Mouse (Mus musculus) hindbrain, embryonic 13.5 days (tissue): ENCODE results near the gene Tead1. TPM values are rescaled to one million over a fixed set of nuclear protein-coding genes. Genes with fewer than 3 reads are reported as not detected.

Experiments used
- ATAC-seq: fragments of 200-750 bp; cut with Nextera tagmentation; 2 replicates; pipeline ENCODE4 v1.8.0; 2017; ENCODE audit warnings: moderate TSS enrichment; ENCODE audit not compliant: low FRiP score
- H3K27ac ChIP-seq: fragments of 300-500 bp; sonication (generic); 2 replicates; pipeline ENCODE4 v1.5.1; 2015; ENCODE audit warnings: inconsistent platforms, mild to moderate bottlenecking, moderate library complexity
- H3K27me3 ChIP-seq: fragments of 300-500 bp; sonication (generic); 2 replicates; pipeline ENCODE4 v1.6.1; 2015; ENCODE audit warnings: mild to moderate bottlenecking, inconsistent platforms
- H3K36me3 ChIP-seq: fragments of 300-500 bp; sonication (generic); 2 replicates; pipeline ENCODE4 v1.6.1; 2015; ENCODE audit warnings: mild to moderate bottlenecking, inconsistent platforms
- H3K4me1 ChIP-seq: fragments of 300-500 bp; sonication (generic); replicated peaks from 2 replicates; pipeline ENCODE4 v1.6.1; 2015; ENCODE audit warnings: inconsistent platforms
- H3K4me2 ChIP-seq: fragments of 300-500 bp; sonication (generic); 2 replicates; pipeline ENCODE4 v1.6.1; 2015; ENCODE audit warnings: inconsistent platforms, mild to moderate bottlenecking, moderate library complexity
- H3K4me3 ChIP-seq: fragments of 300-500 bp; sonication (generic); 2 replicates; pipeline ENCODE4 v1.5.1; 2015; ENCODE audit warnings: mild to moderate bottlenecking, inconsistent platforms
- H3K9ac ChIP-seq: fragments of 300-500 bp; sonication (generic); 2 replicates; pipeline ENCODE4 v1.6.1; 2015; ENCODE audit warnings: mild to moderate bottlenecking, inconsistent platforms
- H3K9me3 ChIP-seq: fragments of 300-500 bp; sonication (generic); 2 replicates; pipeline ENCODE4 v1.6.1; 2016; ENCODE audit warnings: inconsistent platforms
- WGBS: fragments of 180-500 bp; shearing (Covaris S2); methylation state at CpG from one replicate; pipeline ENCODE4 v1.1.7; 2015; 5-methylcytosine and 5-hydroxymethylcytosine counted together
- polyA plus RNA-seq: library from polyadenylated mRNA; unstranded; fragments of >200 nt; fragmentation: Nextera tagmentation; extraction: Ambion mirVana; gene quantifications from 2 replicates; pipeline ENCODE4 v1.2.1, GENCODE M21; 2015

Gene Tead1
- polyA plus RNA-seq, 1 experiment from 2014 or later: 21.5 TPM

DNA sequence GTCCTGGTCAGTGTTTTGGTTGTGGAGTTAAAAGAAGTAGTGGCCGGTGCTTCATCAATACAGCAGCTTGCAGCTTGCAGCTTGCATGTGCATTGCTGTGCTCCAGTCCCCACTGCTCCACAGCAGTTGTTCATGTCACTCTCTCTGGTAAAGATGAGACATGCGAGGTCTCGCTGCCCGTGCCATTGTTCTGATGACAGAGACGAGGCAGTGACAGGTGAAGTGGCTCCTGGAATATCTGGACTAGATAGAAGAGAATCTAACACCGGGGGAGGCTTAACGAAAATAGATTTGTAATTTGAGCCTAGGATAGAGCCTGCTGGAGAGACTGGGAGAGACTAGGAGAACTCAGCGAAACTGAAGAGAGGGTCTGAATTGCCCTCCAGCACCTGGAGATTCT, 206.4 kb downstream of the Tead1 start:
- H3K27me3 ChIP-seq: no peaks in the 10 kb centered on the region
- no peaks in the 10 kb centered on the region for H3K9me3 ChIP-seq
- no peaks in the 10 kb centered on the region for H3K36me3 ChIP-seq
- no peak for ATAC-seq
- no peak overlapping the region for H3K4me2 ChIP-seq
- H3K9ac ChIP-seq: no peak overlapping the region
- peaks cover 34% of the 10 kb centered on the region for H3K4me1 ChIP-seq
- H3K27ac ChIP-seq: no peak overlapping the region
- H3K4me3 ChIP-seq: no peak overlapping the region
- WGBS: 77% methylated on average over 8 of the region's 8 CpGs

DNA sequence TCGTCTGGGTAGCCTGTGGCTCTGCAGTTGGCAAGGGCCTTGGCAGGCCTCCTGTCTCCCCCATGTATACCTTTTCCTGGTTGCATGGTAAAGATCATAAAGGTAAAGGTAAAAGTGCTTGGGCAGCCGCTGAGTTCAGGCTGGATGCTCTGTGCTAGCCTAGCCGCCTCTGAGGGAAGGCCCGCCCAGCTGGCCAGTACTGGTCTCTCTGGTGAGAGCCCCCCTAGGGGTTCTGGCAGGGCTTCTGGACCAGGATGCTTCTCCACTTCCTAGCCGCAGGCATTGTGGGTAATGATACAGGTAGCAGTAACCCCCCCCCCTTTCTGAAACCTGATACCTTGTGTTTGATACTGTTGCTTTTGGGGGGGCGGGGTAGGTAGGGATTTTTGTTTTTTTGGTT, 212.8 kb downstream of the Tead1 start:
- ATAC-seq: no peak
- H3K9ac ChIP-seq: no peak overlapping the region

DNA sequence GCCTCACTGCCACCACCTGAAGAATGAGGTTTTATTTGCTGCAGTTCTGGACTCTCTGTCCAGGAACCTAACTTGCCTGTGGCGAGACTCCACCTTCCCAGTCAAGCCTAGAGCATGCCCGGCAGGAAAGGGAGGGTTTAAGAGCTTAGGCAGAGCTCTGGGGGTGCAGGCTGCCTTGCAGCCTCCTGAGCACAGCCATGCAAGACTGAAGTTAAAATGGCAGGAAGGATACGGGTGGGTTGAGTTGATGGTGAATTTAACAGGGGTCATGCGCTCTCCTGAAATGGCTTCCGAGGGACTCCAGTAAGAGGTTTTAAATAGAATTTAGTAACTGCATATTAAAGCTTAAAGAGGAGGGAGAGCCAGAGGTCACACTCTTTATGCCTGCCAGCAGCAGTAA, 213.5 kb downstream of the Tead1 start:
- WGBS: 73% methylated on average over 5 of the region's 5 CpGs

More for the DNA sequence above, 212.8 kb downstream of the Tead1 start:
- peaks cover 26% of the 10 kb centered on the region for H3K36me3 ChIP-seq
- no peak overlapping the region for H3K27ac ChIP-seq
- no peak overlapping the region for H3K4me3 ChIP-seq
- no peaks in the 10 kb centered on the region for H3K9me3 ChIP-seq
- H3K4me2 ChIP-seq: no peak overlapping the region
- H3K27me3 ChIP-seq: no peaks in the 10 kb centered on the region
- no peaks in the 10 kb centered on the region for H3K4me1 ChIP-seq
- WGBS: 88% methylated on average over 6 of the region's 6 CpGs

GRCm38 (mm10) chr7:112896363-112896762, 217.2 kb downstream of the Tead1 start:
- H3K36me3 ChIP-seq: peaks cover 34% of the 10 kb centered on the region
- 96% methylated on average over 2 of the region's 2 CpGs for WGBS
- H3K27me3 ChIP-seq: no peaks in the 10 kb centered on the region
- no peak for ATAC-seq
- H3K4me3 ChIP-seq: no peak overlapping the region
- H3K9me3 ChIP-seq: no peaks in the 10 kb centered on the region
- H3K27ac ChIP-seq: no peak overlapping the region
- no peak overlapping the region for H3K9ac ChIP-seq
- H3K4me1 ChIP-seq: no peaks in the 10 kb centered on the region
- H3K4me2 ChIP-seq: no peak overlapping the region

More for the DNA sequence above, 213.5 kb downstream of the Tead1 start:
- H3K27me3 ChIP-seq: no peaks in the 10 kb centered on the region
- ATAC-seq: no peak
- H3K4me1 ChIP-seq: no peaks in the 10 kb centered on the region
- H3K4me2 ChIP-seq: no peak overlapping the region
- H3K9ac ChIP-seq: no peak overlapping the region
- H3K36me3 ChIP-seq: peaks cover 26% of the 10 kb centered on the region
- H3K27ac ChIP-seq: no peak overlapping the region
- no peak overlapping the region for H3K4me3 ChIP-seq
- no peaks in the 10 kb centered on the region for H3K9me3 ChIP-seq

GRCm38 (mm10) chr7:112901710-112902109, 222.6 kb downstream of the Tead1 start:
- Histone ChIP-seq H3K4me3 (no peak overlapping the region), H3K4me2 (no peak overlapping the region), H3K9me3 (no peaks in the 10 kb centered on the region), H3K36me3 (peaks cover 19% of the 10 kb centered on the region; the same call in 1 of the 2 replicates), H3K27me3 (0 out of 2 replicates have a peak, but pooled peaks cover 3% of the 10 kb centered on the region), H3K27ac (no peak overlapping the region), H3K9ac (no peak overlapping the region), H3K4me1 (no peaks in the 10 kb centered on the region)
- ATAC-seq: no peak
- 94% methylated on average over 7 of the region's 7 CpGs for WGBS

GRCm38 (mm10) chr7:112906848-112907247, 227.7 kb downstream of the Tead1 start:
- WGBS: 72% methylated on average over 5 of the region's 5 CpGs

GRCm38 (mm10) chr7:112907468-112907867, 228.3 kb downstream of the Tead1 start:
- Histone ChIP-seq H3K36me3 (0 out of 2 replicates have a peak, but pooled peaks cover 3% of the 10 kb centered on the region), H3K9ac (no peak overlapping the region), H3K4me2 (no peak overlapping the region), H3K27ac (no peak overlapping the region), H3K27me3 (0 out of 2 replicates have a peak, but pooled peaks cover 3% of the 10 kb centered on the region), H3K9me3 (no peaks in the 10 kb centered on the region), H3K4me3 (no peak overlapping the region), H3K4me1 (0 out of 2 replicates have a peak, but pooled peaks cover 3% of the 10 kb centered on the region)
- WGBS: 71% methylated on average over 2 of the region's 2 CpGs
- no peak for ATAC-seq

More at GRCm38 (mm10) chr7:112906848-112907247, 227.7 kb downstream of the Tead1 start:
- Histone ChIP-seq H3K4me3 (no peak overlapping the region), H3K36me3 (0 out of 2 replicates have a peak, but pooled peaks cover 9% of the 10 kb centered on the region), H3K4me1 (0 out of 2 replicates have a peak, but pooled peaks cover 3% of the 10 kb centered on the region), H3K9ac (no peak overlapping the region), H3K4me2 (no peak overlapping the region), H3K27me3 (0 out of 2 replicates have a peak, but pooled peaks cover 3% of the 10 kb centered on the region), H3K9me3 (no peaks in the 10 kb centered on the region), H3K27ac (no peak overlapping the region)
- no peak for ATAC-seq

- ATAC-seq: no peak
- H3K36me3 ChIP-seq: 0 out of 2 replicates have a peak, but pooled peaks cover 3% of the 10 kb centered on the region
- H3K4me2 ChIP-seq: no peak overlapping the region
- no peaks in the 10 kb centered on the region for H3K9me3 ChIP-seq
- H3K4me1 ChIP-seq: 0 out of 2 replicates have a peak, but pooled peaks cover 3% of the 10 kb centered on the region
- no peak overlapping the region for H3K9ac ChIP-seq
- H3K27ac ChIP-seq: no peak overlapping the region
- no peak overlapping the region for H3K4me3 ChIP-seq
- 0 out of 2 replicates have a peak, but pooled peaks cover 7% of the 10 kb centered on the region for H3K27me3 ChIP-seq
- 86% methylated on average over 10 of the region's 10 CpGs for WGBS
Observed at GRCm38 (mm10) chr7:112909164-112909563, 230.0 kb downstream of the Tead1 start.

GRCm38 (mm10) chr7:112912969-112913368, 233.9 kb downstream of the Tead1 start:
- Histone ChIP-seq H3K27ac (no peak overlapping the region), H3K4me3 (no peak overlapping the region), H3K9me3 (no peaks in the 10 kb centered on the region), H3K27me3 (peaks cover 12% of the 10 kb centered on the region; the same call in 1 of the 2 replicates), H3K9ac (no peak overlapping the region), H3K4me1 (peaks cover 6% of the 10 kb centered on the region), H3K4me2 (no peak overlapping the region), H3K36me3 (no peaks in the 10 kb centered on the region)
- 80% methylated on average over 3 of the region's 3 CpGs for WGBS
- no peak for ATAC-seq

- H3K27ac ChIP-seq: no peak overlapping the region
- no peak overlapping the region for H3K9ac ChIP-seq
- H3K36me3 ChIP-seq: no peaks in the 10 kb centered on the region
- 58% methylated on average over 4 of the region's 4 CpGs for WGBS
- no peaks in the 10 kb centered on the region for H3K9me3 ChIP-seq
- peaks cover 16% of the 10 kb centered on the region for H3K4me1 ChIP-seq
- no peak overlapping the region for H3K4me2 ChIP-seq
- ATAC-seq: no peak
- peaks cover 12% of the 10 kb centered on the region; the same call in 1 of the 2 replicates for H3K27me3 ChIP-seq
- H3K4me3 ChIP-seq: no peak overlapping the region
Observed at GRCm38 (mm10) chr7:112915571-112915970, 236.5 kb downstream of the Tead1 start.

GRCm38 (mm10) chr7:112917613-112918278, 238.6 kb downstream of the Tead1 start:
- WGBS: 39% methylated on average over 10 of the region's 10 CpGs
- no peak overlapping the region for H3K4me3 ChIP-seq
- ATAC-seq: no peak
- no peaks in the 10 kb centered on the region for H3K36me3 ChIP-seq
- no peaks in the 10 kb centered on the region for H3K9me3 ChIP-seq
- H3K4me1 ChIP-seq: peaks cover 17% of the 10 kb centered on the region
- no peak overlapping the region for H3K4me2 ChIP-seq
- H3K27ac ChIP-seq: no peak overlapping the region
- no peak overlapping the region for H3K9ac ChIP-seq
- H3K27me3 ChIP-seq: peaks cover 12% of the 10 kb centered on the region; the same call in 1 of the 2 replicates

- WGBS: 43% methylated on average over 22 of the region's 22 CpGs
Observed at GRCm38 (mm10) chr7:112918279-112918991, 239.3 kb downstream of the Tead1 start.

More at GRCm38 (mm10) chr7:112918279-112918991, 239.3 kb downstream of the Tead1 start:
- peaks cover 8% of the 10 kb centered on the region; the same call in 1 of the 2 replicates for H3K27me3 ChIP-seq
- peak; percentile 71; the same call in 1 of the 2 replicates for ATAC-seq
- H3K36me3 ChIP-seq: no peaks in the 10 kb centered on the region
- H3K9me3 ChIP-seq: no peaks in the 10 kb centered on the region
- H3K27ac ChIP-seq: peak overlapping the region; percentile 55
- H3K9ac ChIP-seq: peak overlapping the region; percentile 56
- peak overlapping the region; percentile 34 for H3K4me2 ChIP-seq
- peaks cover 24% of the 10 kb centered on the region for H3K4me1 ChIP-seq
- H3K4me3 ChIP-seq: peak overlapping the region; percentile 12; the same call in 1 of the 2 replicates
